8 mouse cellular contexts compared by ENCODE assay signal in genomic region chr8:84711933-84712758, GRCm38 (mm10). TPM values are rescaled to one million over a fixed set of nuclear protein-coding genes. Genes with fewer than 3 reads are reported as not detected.
DNase-seq lines count a peak whose midpoint lies in the region; ATAC-seq and TF ChIP-seq lines count a peak whose summit lies in the region.

No protein-coding gene starts in this region.

- WGBS in liver, embryonic 16.5 days (ENCODE audit: insufficient replicate concordance) = 44% methylated on average over 11 of the region's 11 CpGs
- 77% methylated on average over 11 of the region's 11 CpGs for WGBS in thymus, adult 2 months

- no peak for ATAC-seq in liver, embryonic 16.5 days (ENCODE audit: low read depth)

- no peak for TF ChIP-seq CTCF in embryonic fibroblast, embryonic 13.5 days (IDR thresholded peaks at IDR 0.05; ENCODE audit: borderline replicate concordance, insufficient read depth, low read length)
- TF ChIP-seq CTCF in thymus, adult 2 months (IDR thresholded peaks at IDR 0.05; ENCODE audit: borderline replicate concordance, control insufficient read depth, extremely low read depth, insufficient read depth, low read length, poor library complexity) = no peak

- peak overlapping the region; percentile 97 for H3K27ac ChIP-seq in embryonic fibroblast, embryonic 13.5 days (ENCODE audit: insufficient read depth, low read length)
- peak overlapping the region; percentile 7; the same call in 1 of the 2 replicates for H3K27ac ChIP-seq in liver, embryonic 16.5 days (ENCODE audit: low read length)
- H3K27ac ChIP-seq in thymus, adult 2 months (ENCODE audit: control insufficient read depth, insufficient read depth, low read length) = no peak overlapping the region

- H3K4me3 ChIP-seq in embryonic fibroblast, embryonic 13.5 days (ENCODE audit: insufficient read depth, low read length) = no peak overlapping the region
- no peak overlapping the region for H3K4me3 ChIP-seq in liver, embryonic 16.5 days (ENCODE audit: low read depth, low read length)
- no peak overlapping the region for H3K4me3 ChIP-seq in thymus, adult 2 months (ENCODE audit: control insufficient read depth, insufficient read depth, low read length)

- H3K27me3 ChIP-seq in liver, embryonic 16.5 days (ENCODE audit: control insufficient read depth, insufficient read depth, low read depth, low read length) = peaks cover 18% of the 10 kb centered on the region
- H3K27me3 ChIP-seq in thymus, adult 2 months (ENCODE audit: control insufficient read depth, insufficient read depth, low read length) = peaks cover 5% of the 10 kb centered on the region; the same call in 1 of the 2 replicates

- peak; percentile 66 for DNase-seq in ovary, adult 18-20 months (ENCODE audit: low spot score)
- no peak for DNase-seq in ovary, postnatal 10 days (ENCODE audit: low spot score)
- peak; percentile 77 to 80 for DNase-seq in heart, postnatal 10 days
- peak; percentile 75 for DNase-seq in skeletal muscle tissue, adult 2 months (ENCODE audit: low read depth, low spot score)
- no peak for DNase-seq in thymus, adult 2 months
- no peak for DNase-seq in adrenal gland, postnatal 25 days

- intact Hi-C loops in heart, postnatal 10 days (cut with DNase I) = no loop called here

- H3K4me2 ChIP-seq in liver, embryonic 16.5 days (ENCODE audit: low read depth, low read length) = no peak overlapping the region

- H3K9me3 ChIP-seq in liver, embryonic 16.5 days (replicated peaks; ENCODE audit: control insufficient read depth, low read length) = no peaks in the 10 kb centered on the region

- peaks cover 18% of the 10 kb centered on the region for H3K4me1 ChIP-seq in embryonic fibroblast, embryonic 13.5 days (ENCODE audit: control insufficient read depth, insufficient read depth, low read length)
- H3K4me1 ChIP-seq in liver, embryonic 16.5 days (ENCODE audit: control insufficient read depth, low read depth, low read length) = peaks cover 33% of the 10 kb centered on the region
- H3K4me1 ChIP-seq in thymus, adult 2 months (replicated peaks; ENCODE audit: control insufficient read depth, insufficient read depth, low read length) = peaks cover 7% of the 10 kb centered on the region

- peak overlapping the region; percentile 16; the same call in 1 of the 2 replicates for H3K9ac ChIP-seq in liver, embryonic 16.5 days (ENCODE audit: low read depth, low read length)

- TF ChIP-seq POLR2A in embryonic fibroblast, embryonic 13.5 days (IDR thresholded peaks at IDR 0.05; ENCODE audit: low read depth, low read length) = no peak; the same call in 1 of the 2 replicates
- TF ChIP-seq POLR2A in thymus, adult 2 months (IDR thresholded peaks at IDR 0.05; ENCODE audit: control insufficient read depth, extremely low read depth, insufficient read depth, low read length, poor library complexity) = no peak

- H3K36me3 ChIP-seq in liver, embryonic 16.5 days (ENCODE audit: control insufficient read depth, insufficient read depth) = no peaks in the 10 kb centered on the region
- no peaks in the 10 kb centered on the region for H3K36me3 ChIP-seq in thymus, adult 2 months (ENCODE audit: control insufficient read depth, insufficient read depth, low read length)

RNA-seq across cellular contexts. Expression of gene G430095P16Rik, which starts 10.7 kb away (rescaled TPM):
- polyA plus RNA-seq in embryonic fibroblast, embryonic 13.5 days (2011; ENCODE audit: insufficient read length, low read depth, missing spikeins) = 0.74 TPM in 1 of 2 replicates, not detected in the other
- under 1 TPM; 0.50 to 0.89 TPM for total RNA-seq in heart, postnatal 10 days (2021)
- polyA plus RNA-seq in liver, embryonic 16.5 days (2015; fragmentation: Nextera tagmentation; extraction: Ambion mirVana) = 7.0 and 7.8 TPM in 2 replicates
- 1.8 and 2.6 TPM in 2 replicates for polyA plus RNA-seq in thymus, adult 2 months (2012; rRNA removed)
- not detected in 2 replicates for total RNA-seq in adrenal gland, postnatal 25 days (2021)

RNA-seq across cellular contexts. Expression of gene Lyl1, which starts 10.9 kb away (rescaled TPM):
- not detected in 2 replicates for polyA plus RNA-seq in embryonic fibroblast, embryonic 13.5 days (2011; ENCODE audit: insufficient read length, low read depth, missing spikeins)
- 1 to 10 TPM; 8.4 to 9.1 TPM for total RNA-seq in heart, postnatal 10 days (2021)
- 43.7 and 45.6 TPM in 2 replicates for polyA plus RNA-seq in liver, embryonic 16.5 days (2015; fragmentation: Nextera tagmentation; extraction: Ambion mirVana)
- polyA plus RNA-seq in thymus, adult 2 months (2012; rRNA removed) = 7.1 and 7.5 TPM in 2 replicates
- total RNA-seq in adrenal gland, postnatal 25 days (2021) = 3.1 and 3.8 TPM in 2 replicates

RNA-seq across cellular contexts. Expression of gene Nacc1, which starts 24.5 kb away (rescaled TPM):
- 47.2 and 54.9 TPM in 2 replicates for polyA plus RNA-seq in embryonic fibroblast, embryonic 13.5 days (2011; ENCODE audit: insufficient read length, low read depth, missing spikeins)
- total RNA-seq in heart, postnatal 10 days (2021) = 10 to 100 TPM; 50.2 TPM
- polyA plus RNA-seq in liver, embryonic 16.5 days (2015; fragmentation: Nextera tagmentation; extraction: Ambion mirVana) = 5.4 and 6.3 TPM in 2 replicates
- polyA plus RNA-seq in thymus, adult 2 months (2012; rRNA removed) = 155 and 182 TPM in 2 replicates
- 73.9 and 76.0 TPM in 2 replicates for total RNA-seq in adrenal gland, postnatal 25 days (2021)

RNA-seq across cellular contexts. Expression of gene Trmt1, which starts 26.0 kb away (rescaled TPM):
- 80.2 and 86.7 TPM in 2 replicates for polyA plus RNA-seq in embryonic fibroblast, embryonic 13.5 days (2011; ENCODE audit: insufficient read length, low read depth, missing spikeins)
- total RNA-seq in heart, postnatal 10 days (2021) = 10 to 100 TPM; 40.3 to 40.6 TPM
- polyA plus RNA-seq in liver, embryonic 16.5 days (2015; fragmentation: Nextera tagmentation; extraction: Ambion mirVana) = 27.3 and 27.7 TPM in 2 replicates
- 169 and 181 TPM in 2 replicates for polyA plus RNA-seq in thymus, adult 2 months (2012; rRNA removed)
- total RNA-seq in adrenal gland, postnatal 25 days (2021) = 75.1 and 83.9 TPM in 2 replicates

RNA-seq across cellular contexts. Expression of gene Ier2, which starts 49.5 kb away (rescaled TPM):
- 38.2 and 38.6 TPM in 2 replicates for polyA plus RNA-seq in embryonic fibroblast, embryonic 13.5 days (2011; ENCODE audit: insufficient read length, low read depth, missing spikeins)
- total RNA-seq in heart, postnatal 10 days (2021) = 10 to 100 TPM; 30.8 to 31.4 TPM
- polyA plus RNA-seq in liver, embryonic 16.5 days (2015; fragmentation: Nextera tagmentation; extraction: Ambion mirVana) = 17.3 and 20.3 TPM in 2 replicates
- polyA plus RNA-seq in thymus, adult 2 months (2012; rRNA removed) = 29.2 and 33.7 TPM in 2 replicates
- 19.6 and 22.3 TPM in 2 replicates for total RNA-seq in adrenal gland, postnatal 25 days (2021)

Comparison
In these comparisons a context has a peak if more than half of its experiments do, and no peak if none do; other contexts are left out.
1. DNase-seq: peak in ovary, adult 18-20 months (single experiment), heart, postnatal 10 days (2 of 2) and skeletal muscle tissue, adult 2 months (single experiment); none in ovary, postnatal 10 days (single experiment), thymus, adult 2 months (single experiment) and adrenal gland, postnatal 25 days (single experiment).